Mouse (Mus musculus): ENCODE results near the gene Alg3.
A peak's percentile ranks its signal among the peaks of the same experiment; 100 is the strongest.

Gene Alg3

GRCm38 (mm10) chr16:20611357-20612227 is at the start of gene Alg3, which contains the start of the genes Eef1akmt4 and Gm49333:
Gene Alg3 (minus strand): TSS chr16:20611735.
Gene Eef1akmt4 (plus strand): TSS chr16:20611593.
Gene Gm49333 (plus strand): TSS chr16:20611610.
- peak; percentile 93 for DNase-seq (ENCODE audit: low spot score)

GRCm38 (mm10) chr16:20657661-20658060 is 46.1 kb upstream of the Alg3 start:
- no peak for DNase-seq (ENCODE audit: low spot score)

- no peak for DNase-seq (ENCODE audit: low spot score)
Measured at GRCm38 (mm10) chr16:20653315-20653714, 41.8 kb upstream of the Alg3 start.

GRCm38 (mm10) chr16:20651947-20652310 is 40.4 kb upstream of the Alg3 start:
- no peak for DNase-seq (ENCODE audit: low spot score)

- DNase-seq (ENCODE audit: low spot score) = peak; percentile 98
Measured at GRCm38 (mm10) chr16:20651076-20651946, 39.8 kb upstream of the Alg3 start, which contains the start of gene Psmd2. Gene Psmd2 (plus strand): TSS chr16:20651652.

- DNase-seq (ENCODE audit: low spot score) = no peak
Measured at GRCm38 (mm10) chr16:20643911-20644310, 32.4 kb upstream of the Alg3 start.

- peak; percentile 81 for DNase-seq (ENCODE audit: low spot score)
Measured at GRCm38 (mm10) chr16:20642161-20642560, 30.6 kb upstream of the Alg3 start.

GRCm38 (mm10) chr16:20638367-20638766 is 26.8 kb upstream of the Alg3 start:
- DNase-seq (ENCODE audit: low spot score) = no peak

- DNase-seq (ENCODE audit: low spot score) = no peak
Measured at GRCm38 (mm10) chr16:20637410-20637809, 25.9 kb upstream of the Alg3 start.

- peak; percentile 45 for DNase-seq (ENCODE audit: low spot score)
Measured at GRCm38 (mm10) chr16:20629731-20630634, 18.4 kb upstream of the Alg3 start, which contains the start of gene Ece2. Gene Ece2 (plus strand): TSS chr16:20629828.

GRCm38 (mm10) chr16:20628871-20629391 is 17.4 kb upstream of the Alg3 start:
- DNase-seq (ENCODE audit: low spot score) = peak; percentile 21

GRCm38 (mm10) chr16:20623211-20623610 is 11.7 kb upstream of the Alg3 start:
- no peak for DNase-seq (ENCODE audit: low spot score)

- peak; percentile 71 for DNase-seq (ENCODE audit: low spot score)
Measured at GRCm38 (mm10) chr16:20621991-20622685, 10.6 kb upstream of the Alg3 start.

GRCm38 (mm10) chr16:20621191-20621990 is 9.9 kb upstream of the Alg3 start, which contains the start of gene Camk2n2:
Gene Camk2n2 (minus strand): TSS chr16:20621287.
- DNase-seq (ENCODE audit: low spot score) = peak; percentile 70

- DNase-seq (ENCODE audit: low spot score) = no peak
Measured at GRCm38 (mm10) chr16:20620751-20621190, 9.2 kb upstream of the Alg3 start.

- DNase-seq (ENCODE audit: low spot score) = peak; percentile 11
Measured at GRCm38 (mm10) chr16:20620399-20620735, 8.8 kb upstream of the Alg3 start.

- DNase-seq (ENCODE audit: low spot score) = peak; percentile 62
Measured at GRCm38 (mm10) chr16:20619541-20620398, 8.2 kb upstream of the Alg3 start.

- peak; percentile 90 for DNase-seq (ENCODE audit: low spot score)
Measured at GRCm38 (mm10) chr16:20610501-20611356, 806 bp downstream of the Alg3 start.

Data from retina, embryonic 14.5 days (tissue).